Mouse (Mus musculus): Measurements from ENCODE around the gene Fam208a. TPM values are rescaled to one million over a fixed set of nuclear protein-coding genes. Genes with fewer than 3 reads are reported as not detected.

Gene Fam208a
- polyA plus RNA-seq, 1 experiment from 2014 or later: 17.1 TPM

DNA sequence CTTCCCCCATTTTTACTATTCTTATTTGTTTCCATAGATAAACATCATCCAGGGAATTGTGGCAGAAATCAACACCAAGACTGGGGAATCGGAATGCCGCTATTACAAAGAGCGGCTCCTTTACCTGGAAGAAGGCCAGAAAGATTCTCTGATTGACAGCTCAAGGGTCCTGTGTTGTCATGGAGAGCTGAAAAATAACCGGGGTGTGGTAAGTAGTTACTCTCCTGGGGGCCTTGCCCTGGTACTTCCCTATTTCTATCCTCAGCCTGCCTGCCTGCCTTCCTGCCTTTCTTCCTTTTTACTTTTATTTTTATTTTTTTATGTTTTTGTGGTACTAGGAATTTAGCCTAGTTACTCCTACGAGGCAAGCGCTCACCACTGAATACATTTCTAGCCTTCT is 31.1 kb upstream of the Fam208a start:
- Histone ChIP-seq H3K36me3 (peaks cover 9% of the 10 kb centered on the region), H3K4me1 (peaks cover 20% of the 10 kb centered on the region), H3K4me2 (no peak overlapping the region), H3K27me3 (no peaks in the 10 kb centered on the region), H3K9me3 (no peaks in the 10 kb centered on the region), H3K4me3 (no peak overlapping the region), H3K9ac (no peak overlapping the region), H3K27ac (no peak overlapping the region)
- WGBS: 72% methylated on average over 6 of the region's 6 CpGs
- ATAC-seq (ENCODE audit: insufficient number of reproducible peaks, insufficient read depth, low FRiP score, low TSS enrichment, low read depth): no peak

DNA sequence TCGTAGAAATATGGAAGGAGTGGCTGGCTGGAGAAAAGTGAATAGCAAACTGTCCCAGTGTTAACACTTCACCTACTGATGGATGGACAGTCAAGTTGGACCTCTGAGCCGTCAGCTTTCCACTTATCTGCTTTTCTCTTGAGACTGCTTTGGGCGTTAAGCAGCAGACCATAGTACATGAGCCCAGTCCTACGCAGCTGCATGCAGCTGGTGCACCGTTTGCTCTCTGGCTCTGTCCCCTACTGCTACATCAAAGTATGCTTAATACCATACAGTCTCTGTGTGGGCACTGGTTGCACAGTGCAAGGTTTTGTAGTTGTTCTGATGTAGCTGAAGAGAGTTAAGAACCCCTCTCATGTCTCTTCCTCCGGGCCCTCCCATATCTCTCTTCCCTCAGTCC is 28.1 kb upstream of the Fam208a start:
- Histone ChIP-seq H3K9ac (no peak overlapping the region), H3K4me1 (peaks cover 23% of the 10 kb centered on the region), H3K27ac (no peak overlapping the region), H3K4me3 (no peak overlapping the region), H3K36me3 (peaks cover 17% of the 10 kb centered on the region), H3K27me3 (no peaks in the 10 kb centered on the region), H3K9me3 (no peaks in the 10 kb centered on the region), H3K4me2 (no peak overlapping the region)
- WGBS: 89% methylated on average over 6 of the region's 6 CpGs
- ATAC-seq (ENCODE audit: insufficient number of reproducible peaks, insufficient read depth, low FRiP score, low TSS enrichment, low read depth): no peak

DNA sequence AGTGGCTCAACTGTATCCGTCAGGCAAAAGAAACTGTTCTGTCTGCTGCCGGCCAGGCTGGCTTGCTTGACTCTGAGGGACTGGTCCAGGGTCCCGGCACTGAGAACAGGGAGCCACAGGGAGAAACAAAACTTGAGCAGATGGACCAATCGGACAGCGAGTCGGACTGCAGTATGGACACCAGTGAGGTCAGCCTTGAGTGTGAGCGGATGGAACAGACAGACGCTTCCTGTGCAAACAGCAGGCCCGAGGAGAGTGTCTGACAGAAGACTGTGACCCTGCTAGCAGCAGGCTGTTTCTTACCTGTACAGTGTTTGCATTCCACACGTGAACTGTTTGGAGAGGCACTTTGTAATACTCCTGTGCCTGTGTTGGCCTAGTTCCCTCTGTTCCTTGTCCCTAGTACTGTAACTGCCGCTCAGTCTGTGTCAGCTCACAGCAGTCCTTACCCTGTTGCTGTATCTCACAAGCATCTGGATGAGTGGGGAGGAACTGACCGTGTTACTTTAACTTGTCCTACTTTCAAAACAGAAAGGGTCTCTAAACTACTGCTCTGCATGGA is 26.8 kb upstream of the Fam208a start:
- peaks cover 14% of the 10 kb centered on the region for H3K4me1 ChIP-seq
- 81% methylated on average over 12 of the region's 12 CpGs for WGBS
- no peak for ATAC-seq (ENCODE audit: insufficient number of reproducible peaks, insufficient read depth, low FRiP score, low TSS enrichment, low read depth)
- no peak overlapping the region for H3K4me3 ChIP-seq
- H3K4me2 ChIP-seq: no peak overlapping the region
- 0 out of 2 replicates have a peak overlapping the region, but pooled peaks have one; percentile 3 for H3K27ac ChIP-seq
- no peak overlapping the region for H3K9ac ChIP-seq
- H3K9me3 ChIP-seq: 0 out of 2 replicates have a peak, but pooled peaks cover 8% of the 10 kb centered on the region
- peaks cover 17% of the 10 kb centered on the region for H3K36me3 ChIP-seq
- H3K27me3 ChIP-seq: no peaks in the 10 kb centered on the region

DNA sequence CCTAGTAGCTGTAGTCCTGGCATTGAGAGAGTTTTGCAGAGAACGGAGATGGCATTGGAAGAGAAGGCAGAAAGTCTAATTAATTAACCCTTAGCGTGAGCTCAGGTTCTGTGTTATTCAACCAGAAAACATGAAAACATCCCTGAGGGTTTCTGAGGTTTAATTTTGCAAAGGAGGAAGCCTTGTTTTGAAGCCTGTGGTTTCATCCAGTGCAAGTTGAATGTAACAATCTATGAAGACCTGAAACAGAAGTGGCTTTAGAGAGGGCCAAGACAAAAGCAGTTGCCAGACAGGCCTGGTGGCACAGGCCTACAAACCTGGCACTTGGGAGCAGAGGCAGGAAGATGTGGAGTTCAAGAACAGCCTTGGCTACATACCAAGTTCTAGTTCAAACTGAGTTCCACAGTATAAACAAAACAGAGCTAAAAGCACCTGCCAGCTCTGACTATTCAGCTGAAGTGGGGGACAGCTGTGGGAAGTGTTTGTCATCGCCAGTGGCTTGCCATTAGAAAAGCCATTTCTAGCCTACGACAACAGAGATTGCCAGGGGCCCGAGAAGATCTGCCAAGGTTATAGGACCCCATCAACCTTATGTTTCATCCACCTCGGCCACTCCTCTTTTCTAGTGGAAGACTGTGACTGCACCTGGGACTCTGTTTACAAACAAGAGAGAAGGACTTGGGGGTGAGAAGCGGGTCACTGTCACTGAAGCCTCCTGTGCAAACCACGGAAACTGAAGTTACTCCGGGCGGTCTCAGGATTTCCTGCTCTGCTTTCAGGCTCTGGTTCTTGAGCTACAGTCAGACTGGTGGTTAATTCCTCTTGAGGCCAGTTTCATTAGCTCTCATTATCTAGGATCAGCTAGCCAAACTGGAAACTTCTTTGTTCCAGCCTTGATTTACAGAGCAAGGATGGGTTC is 26.0 kb upstream of the Fam208a start:
- Histone ChIP-seq H3K27me3 (no peaks in the 10 kb centered on the region), H3K4me3 (no peak overlapping the region), H3K27ac (0 out of 2 replicates have a peak overlapping the region, but pooled peaks have one; percentile 3), H3K4me2 (no peak overlapping the region), H3K9ac (no peak overlapping the region), H3K36me3 (peaks cover 17% of the 10 kb centered on the region), H3K4me1 (peaks cover 14% of the 10 kb centered on the region), H3K9me3 (0 out of 2 replicates have a peak, but pooled peaks cover 8% of the 10 kb centered on the region)
- WGBS: 73% methylated on average over 10 of the region's 10 CpGs
- ATAC-seq (ENCODE audit: insufficient number of reproducible peaks, insufficient read depth, low FRiP score, low TSS enrichment, low read depth): no peak

DNA sequence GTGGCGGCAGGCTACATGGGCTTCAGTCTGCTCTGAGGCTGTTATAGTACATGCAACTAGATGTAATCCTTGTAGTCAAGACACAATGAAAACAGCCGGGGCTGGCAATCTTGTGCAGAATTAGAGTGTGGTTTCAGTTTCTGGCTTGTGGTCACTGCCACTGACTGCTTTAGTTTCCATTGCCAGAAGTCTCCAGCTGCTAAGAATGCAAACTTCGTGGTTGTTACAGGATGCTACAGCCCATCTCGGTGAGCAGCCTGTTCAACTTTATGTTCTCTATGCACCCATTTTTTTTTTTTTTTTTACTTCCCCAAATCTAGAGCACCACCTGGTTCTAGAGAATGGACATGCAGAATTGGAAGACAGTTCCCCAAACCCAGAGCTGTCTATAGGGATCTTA is 23.2 kb upstream of the Fam208a start:
- ATAC-seq (ENCODE audit: insufficient number of reproducible peaks, insufficient read depth, low FRiP score, low TSS enrichment, low read depth): no peak
- H3K4me1 ChIP-seq: 0 out of 2 replicates have a peak, but pooled peaks cover 5% of the 10 kb centered on the region
- H3K9ac ChIP-seq: no peak overlapping the region
- no peak overlapping the region for H3K27ac ChIP-seq
- H3K9me3 ChIP-seq: 0 out of 2 replicates have a peak, but pooled peaks cover 12% of the 10 kb centered on the region
- no peak overlapping the region for H3K4me3 ChIP-seq
- no peaks in the 10 kb centered on the region for H3K27me3 ChIP-seq
- 61% methylated on average over 4 of the region's 4 CpGs for WGBS
- H3K4me2 ChIP-seq: no peak overlapping the region
- peaks cover 10% of the 10 kb centered on the region; the same call in 1 of the 2 replicates for H3K36me3 ChIP-seq

DNA sequence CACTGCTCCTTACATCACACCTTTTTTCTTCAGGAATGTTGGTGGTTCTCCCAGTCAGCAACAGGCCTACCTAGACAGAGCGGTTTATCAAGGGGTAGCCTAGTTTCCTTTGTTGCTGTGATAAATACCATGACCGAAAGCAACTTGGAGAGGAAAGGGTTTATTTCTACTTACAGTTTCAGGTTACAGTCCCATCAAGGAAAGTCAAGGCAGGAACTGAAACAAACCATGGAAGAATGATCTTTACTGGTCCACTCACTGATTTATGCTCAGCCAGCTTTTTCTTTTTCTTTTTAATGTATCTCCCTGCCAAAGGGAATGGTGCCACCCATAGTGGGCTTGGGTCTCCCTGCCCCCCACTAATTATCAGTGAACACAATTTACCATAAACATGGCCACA is 22.7 kb upstream of the Fam208a start:
- Histone ChIP-seq H3K4me3 (no peak overlapping the region), H3K27me3 (no peaks in the 10 kb centered on the region), H3K9me3 (0 out of 2 replicates have a peak, but pooled peaks cover 12% of the 10 kb centered on the region), H3K27ac (no peak overlapping the region), H3K4me1 (0 out of 2 replicates have a peak, but pooled peaks cover 5% of the 10 kb centered on the region), H3K9ac (no peak overlapping the region), H3K36me3 (peaks cover 8% of the 10 kb centered on the region; the same call in 1 of the 2 replicates), H3K4me2 (no peak overlapping the region)
- 95% methylated on average over 2 of the region's 2 CpGs for WGBS
- no peak for ATAC-seq (ENCODE audit: insufficient number of reproducible peaks, insufficient read depth, low FRiP score, low TSS enrichment, low read depth)

DNA sequence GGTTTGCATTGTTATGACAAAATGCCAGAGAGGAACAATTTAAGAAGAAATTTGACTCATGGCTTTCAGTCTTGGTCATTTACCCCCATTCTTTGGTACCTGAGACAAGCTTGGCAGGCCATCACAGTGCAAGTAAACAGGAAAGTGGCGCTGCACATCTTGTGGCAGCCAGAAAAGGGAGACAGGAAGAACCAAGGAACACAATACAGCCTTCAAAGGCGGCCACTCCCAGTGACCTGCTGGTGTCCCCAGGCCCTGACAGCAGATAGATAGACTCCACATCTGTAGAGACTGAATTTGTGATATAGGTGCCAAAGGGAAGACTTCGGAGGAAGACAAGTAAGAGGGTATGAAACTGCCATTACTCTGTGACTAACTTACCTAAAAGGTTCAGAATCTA is 20.4 kb upstream of the Fam208a start:
- no peaks in the 10 kb centered on the region for H3K27me3 ChIP-seq
- no peak for ATAC-seq (ENCODE audit: insufficient number of reproducible peaks, insufficient read depth, low FRiP score, low TSS enrichment, low read depth)
- peaks cover 8% of the 10 kb centered on the region; the same call in 1 of the 2 replicates for H3K36me3 ChIP-seq
- no peak overlapping the region for H3K4me3 ChIP-seq
- no peak overlapping the region for H3K27ac ChIP-seq
- 89% methylated on average over 3 of the region's 3 CpGs for WGBS
- H3K4me1 ChIP-seq: no peaks in the 10 kb centered on the region
- no peak overlapping the region for H3K4me2 ChIP-seq
- no peak overlapping the region for H3K9ac ChIP-seq
- 0 out of 2 replicates have a peak, but pooled peaks cover 12% of the 10 kb centered on the region for H3K9me3 ChIP-seq

DNA sequence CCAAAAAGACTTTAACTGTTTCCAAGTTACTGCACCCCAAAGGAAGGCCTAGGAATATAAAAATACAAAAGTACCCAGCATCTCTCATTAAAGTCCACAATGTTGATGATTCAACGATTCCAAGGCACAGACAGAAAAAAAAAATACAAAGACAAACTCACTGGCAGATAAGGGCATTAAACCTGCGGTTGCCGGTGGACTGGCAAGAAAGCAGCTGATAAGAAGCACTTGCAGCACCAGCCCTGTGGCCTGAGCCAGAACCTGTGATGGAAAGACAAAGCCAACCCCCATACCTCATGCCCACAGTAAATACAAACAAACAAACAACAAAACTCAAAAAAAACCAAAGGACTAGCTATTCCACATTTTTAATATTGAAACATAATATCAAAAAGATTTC is 19.0 kb upstream of the Fam208a start:
- no peak for ATAC-seq (ENCODE audit: insufficient number of reproducible peaks, insufficient read depth, low FRiP score, low TSS enrichment, low read depth)
- Histone ChIP-seq H3K27ac (no peak overlapping the region), H3K9me3 (0 out of 2 replicates have a peak, but pooled peaks cover 12% of the 10 kb centered on the region), H3K4me2 (no peak overlapping the region), H3K4me1 (no peaks in the 10 kb centered on the region), H3K27me3 (no peaks in the 10 kb centered on the region), H3K36me3 (no peaks in the 10 kb centered on the region), H3K9ac (no peak overlapping the region), H3K4me3 (no peak overlapping the region)
- WGBS: 90% methylated on average over 3 of the region's 3 CpGs

DNA sequence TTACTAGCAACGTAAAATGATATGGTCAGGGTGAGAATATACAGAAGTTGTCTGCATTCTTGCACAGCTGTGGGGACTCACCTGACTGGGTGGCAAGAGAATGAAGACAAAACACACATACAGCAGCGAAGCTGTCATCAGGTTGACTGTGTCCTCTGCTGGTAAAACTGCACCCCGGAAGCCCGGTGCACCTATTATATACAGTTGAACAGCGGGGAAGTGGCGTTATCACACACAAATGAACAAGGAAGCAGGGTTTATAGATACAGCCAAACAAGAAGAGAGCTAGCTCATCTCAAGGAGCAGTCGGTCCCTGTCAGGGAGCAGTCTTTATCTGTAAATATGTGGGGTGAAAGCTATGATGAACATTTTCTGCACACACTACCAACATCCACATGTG is 17.1 kb upstream of the Fam208a start:
- ATAC-seq (ENCODE audit: insufficient number of reproducible peaks, insufficient read depth, low FRiP score, low TSS enrichment, low read depth): no peak
- H3K4me2 ChIP-seq: no peak overlapping the region
- H3K9me3 ChIP-seq: 0 out of 2 replicates have a peak, but pooled peaks cover 7% of the 10 kb centered on the region
- no peaks in the 10 kb centered on the region for H3K4me1 ChIP-seq
- H3K9ac ChIP-seq: no peak overlapping the region
- H3K27ac ChIP-seq: no peak overlapping the region
- 90% methylated on average over 7 of the region's 7 CpGs for WGBS
- no peaks in the 10 kb centered on the region for H3K36me3 ChIP-seq
- no peaks in the 10 kb centered on the region for H3K27me3 ChIP-seq
- no peak overlapping the region for H3K4me3 ChIP-seq

DNA sequence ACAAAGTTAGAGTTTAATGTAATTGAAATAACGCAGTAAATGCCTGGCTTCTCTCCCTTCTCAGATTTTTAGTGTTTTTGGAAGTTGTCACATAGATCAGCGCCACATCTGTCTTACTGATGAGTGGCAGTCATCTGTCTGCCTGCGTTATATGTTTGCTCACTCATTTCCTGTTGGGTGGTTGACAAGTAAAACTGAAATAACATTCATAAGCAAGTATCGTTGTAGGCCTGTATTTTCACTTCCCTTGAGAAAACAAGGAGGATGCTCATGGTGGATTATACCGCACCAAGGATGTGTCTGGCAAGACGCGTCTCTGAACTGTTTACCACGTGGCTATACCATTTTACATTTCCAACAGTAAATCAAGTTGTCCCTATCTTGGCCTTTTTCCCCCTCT is 15.9 kb upstream of the Fam208a start:
- H3K4me1 ChIP-seq: no peaks in the 10 kb centered on the region
- ATAC-seq (ENCODE audit: insufficient number of reproducible peaks, insufficient read depth, low FRiP score, low TSS enrichment, low read depth): no peak
- no peak overlapping the region for H3K4me2 ChIP-seq
- WGBS: 75% methylated on average over 8 of the region's 8 CpGs
- H3K27ac ChIP-seq: no peak overlapping the region
- H3K27me3 ChIP-seq: no peaks in the 10 kb centered on the region
- H3K4me3 ChIP-seq: no peak overlapping the region
- H3K36me3 ChIP-seq: no peaks in the 10 kb centered on the region
- H3K9ac ChIP-seq: no peak overlapping the region
- 0 out of 2 replicates have a peak, but pooled peaks cover 4% of the 10 kb centered on the region for H3K9me3 ChIP-seq

DNA sequence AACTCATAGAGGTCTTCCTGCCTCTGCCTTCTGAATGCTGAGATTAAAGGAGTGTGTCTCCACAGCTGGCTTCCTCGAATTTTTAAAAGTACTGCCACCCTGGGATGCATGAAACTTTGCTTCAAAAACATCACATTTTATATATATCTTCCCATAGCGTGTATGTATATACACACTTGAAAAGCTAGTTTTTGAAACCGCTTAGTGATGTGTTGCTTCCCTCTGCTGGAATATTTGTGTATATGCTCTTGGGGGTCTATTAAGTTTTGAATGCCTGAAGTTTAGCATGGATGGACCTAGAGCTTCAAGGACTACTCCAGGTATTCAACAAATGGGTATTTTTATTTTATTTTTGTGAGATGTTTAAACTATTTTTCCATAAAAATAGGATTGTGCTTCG is 14.7 kb upstream of the Fam208a start:
- Histone ChIP-seq H3K36me3 (no peaks in the 10 kb centered on the region), H3K4me1 (no peaks in the 10 kb centered on the region), H3K27me3 (no peaks in the 10 kb centered on the region), H3K9ac (no peak overlapping the region), H3K27ac (no peak overlapping the region), H3K9me3 (0 out of 2 replicates have a peak, but pooled peaks cover 4% of the 10 kb centered on the region), H3K4me2 (no peak overlapping the region), H3K4me3 (no peak overlapping the region)
- WGBS: 45% methylated on average over 4 of the region's 4 CpGs
- no peak for ATAC-seq (ENCODE audit: insufficient number of reproducible peaks, insufficient read depth, low FRiP score, low TSS enrichment, low read depth)

Data from embryonic facial prominence, embryonic 13.5 days (tissue).